Mouse (Mus musculus) forebrain, embryonic 14.5 days (tissue): ENCODE results near the gene Plk1. TPM values are rescaled to one million over a fixed set of nuclear protein-coding genes. Genes with fewer than 3 reads are reported as not detected.

Experiments used
- ATAC-seq: fragments of 200-750 bp; cut with Nextera tagmentation; 2 replicates; pipeline ENCODE4 v1.8.0; 2017; ENCODE audit warnings: mild to moderate bottlenecking, moderate library complexity
- DNase-seq: peaks from one replicate; pipeline ENCODE4 v3.0.0-alpha.2; 2015; ENCODE audit warnings: low spot score
- H3K27ac ChIP-seq: fragments of 300-500 bp; sonication (generic); 2 replicates; pipeline ENCODE4 v1.5.1; 2014; ENCODE audit warnings: low read depth, mild to moderate bottlenecking, control low read depth, low read length, moderate library complexity
- H3K27me3 ChIP-seq: fragments of 300-500 bp; sonication (generic); replicated peaks from 2 replicates; pipeline ENCODE4 v1.6.1; 2014; ENCODE audit warnings: low read length, control low read depth, mixed read lengths; ENCODE audit not compliant: control insufficient read depth, insufficient read depth
- H3K36me3 ChIP-seq: fragments of 300-500 bp; sonication (generic); 2 replicates; pipeline ENCODE4 v1.6.1; 2014; ENCODE audit warnings: low read length, control low read depth; ENCODE audit not compliant: control insufficient read depth, insufficient read depth
- H3K4me1 ChIP-seq: fragments of 300-500 bp; sonication (generic); 2 replicates; pipeline ENCODE4 v1.6.1; 2014; ENCODE audit warnings: antibody characterized with exemption, low read length, control low read depth; ENCODE audit not compliant: control insufficient read depth, insufficient read depth
- H3K4me2 ChIP-seq: fragments of 300-500 bp; sonication (generic); 2 replicates; pipeline ENCODE4 v1.6.1; 2014; ENCODE audit warnings: mild to moderate bottlenecking, control low read depth, low read length
- H3K4me3 ChIP-seq: fragments of 300-500 bp; sonication (generic); 2 replicates; pipeline ENCODE4 v1.5.1; 2014; ENCODE audit warnings: low read depth, low read length, control low read depth
- H3K9ac ChIP-seq: fragments of 300-500 bp; sonication (generic); 2 replicates; pipeline ENCODE4 v1.6.1; 2014; ENCODE audit warnings: mild to moderate bottlenecking, low read length, control low read depth, moderate library complexity
- H3K9me3 ChIP-seq: fragments of 300-500 bp; sonication (generic); replicated peaks from 2 replicates; pipeline ENCODE4 v1.6.1; 2016; ENCODE audit warnings: low read length, control low read depth, mixed read lengths; ENCODE audit not compliant: control insufficient read depth
- WGBS: fragments of 180-500 bp; shearing (Covaris S2); extraction: QIAGEN DNeasy Blood & Tissue Kit; methylation state at CpG from one replicate; pipeline ENCODE4 v1.1.7; 2014; 5-methylcytosine and 5-hydroxymethylcytosine counted together
- polyA plus RNA-seq: library from polyadenylated mRNA; unstranded; fragments of >200 nt; fragmentation: Nextera tagmentation; extraction: Ambion mirVana; gene quantifications from 2 replicates; pipeline ENCODE4 v1.2.1, GENCODE M21; 2014

The Plk1 gene
- 47.7 and 48.4 TPM in 2 replicates for polyA plus RNA-seq

DNA sequence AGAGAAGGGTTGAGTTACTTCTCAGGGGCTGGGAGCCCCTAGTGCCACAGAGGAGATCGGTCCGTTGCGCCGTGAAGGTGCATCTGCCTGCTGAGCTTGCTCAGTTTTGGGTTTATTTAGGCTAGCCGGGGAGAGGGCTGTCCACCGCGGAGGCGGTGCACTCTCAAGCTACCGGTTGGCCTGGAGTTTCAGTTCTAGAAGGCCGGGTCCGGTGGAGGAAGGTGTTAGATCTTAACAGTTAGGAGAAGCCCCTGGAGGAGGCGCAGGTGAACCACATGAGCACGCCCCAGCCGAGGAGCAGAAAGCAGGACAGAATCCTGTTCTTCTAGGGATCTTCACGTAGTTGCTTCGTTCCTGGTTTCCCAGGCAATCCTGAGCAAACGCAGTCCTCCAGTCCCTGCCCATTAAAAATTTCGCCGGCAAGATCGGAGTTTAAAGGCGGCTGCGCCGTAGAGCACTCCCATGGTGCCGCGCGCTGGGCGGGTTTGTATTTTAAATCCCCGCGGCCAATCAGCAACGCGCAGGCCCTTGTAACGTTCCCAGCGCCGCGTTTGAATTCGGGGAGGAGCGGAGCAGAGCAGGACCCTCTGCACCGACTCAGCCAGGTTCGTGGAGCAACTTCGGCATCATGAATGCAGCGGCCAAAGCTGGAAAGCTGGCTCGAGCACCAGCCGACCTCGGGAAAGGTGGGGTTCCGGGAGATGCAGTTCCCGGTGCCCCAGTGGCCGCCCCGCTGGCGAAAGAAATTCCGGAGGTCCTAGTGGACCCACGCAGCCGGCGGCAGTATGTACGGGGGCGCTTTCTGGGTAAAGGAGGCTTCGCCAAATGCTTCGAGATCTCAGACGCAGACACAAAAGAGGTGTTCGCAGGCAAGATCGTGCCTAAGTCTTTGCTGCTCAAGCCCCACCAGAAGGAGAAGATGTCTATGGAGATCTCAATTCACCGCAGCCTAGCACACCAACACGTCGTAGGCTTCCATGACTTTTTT lies at the start of gene Plk1:
Plk1 (plus strand) TSS at position 525 of the 988 bp plus-strand sequence.
- H3K9me3 ChIP-seq: no peaks in the 10 kb centered on the region
- peak within 1 kb of the TSS; percentile 79 for H3K9ac ChIP-seq
- H3K27me3 ChIP-seq: no peaks in the 10 kb centered on the region
- H3K4me1 ChIP-seq: peaks cover 18% of the 10 kb centered on the region
- DNase-seq (peak; percentile 94), ATAC-seq (peak; percentile 96)
- under 1% methylated on average over 63 of the region's 63 CpGs for WGBS
- H3K36me3 ChIP-seq: peaks cover 30% of the 10 kb centered on the region
- peak within 1 kb of the TSS; percentile 92 for H3K4me2 ChIP-seq
- H3K27ac ChIP-seq: peak within 1 kb of the TSS; percentile 84
- peak within 1 kb of the TSS; percentile 58 for H3K4me3 ChIP-seq

DNA sequence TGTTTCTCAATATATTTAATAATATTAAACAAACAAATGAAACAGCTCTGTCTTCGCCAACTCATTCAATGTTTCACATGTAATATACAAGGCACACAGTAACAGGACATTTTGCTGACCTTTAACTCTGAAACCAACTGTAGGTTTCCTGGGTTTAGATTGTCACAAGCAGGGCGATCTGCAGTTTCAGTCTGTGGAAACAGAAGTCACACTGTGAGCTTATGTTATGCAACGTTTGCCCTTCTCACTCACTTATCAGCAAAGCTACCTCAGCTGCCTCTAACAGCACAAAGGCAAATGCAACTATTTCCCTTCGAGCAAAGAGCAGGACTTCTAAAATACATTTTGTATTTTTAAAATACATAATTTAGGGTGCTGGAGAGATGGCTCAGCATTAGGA lies 35.7 kb upstream of the Plk1 start:
- Histone ChIP-seq H3K36me3 (peaks cover 61% of the 10 kb centered on the region), H3K9ac (no peak overlapping the region), H3K4me3 (no peak overlapping the region), H3K27me3 (no peaks in the 10 kb centered on the region), H3K9me3 (no peaks in the 10 kb centered on the region), H3K4me2 (no peak overlapping the region), H3K4me1 (no peaks in the 10 kb centered on the region), H3K27ac (no peak overlapping the region)
- no peak for ATAC-seq
- DNase-seq: no peak
- 92% methylated on average over 4 of the region's 4 CpGs for WGBS

DNA sequence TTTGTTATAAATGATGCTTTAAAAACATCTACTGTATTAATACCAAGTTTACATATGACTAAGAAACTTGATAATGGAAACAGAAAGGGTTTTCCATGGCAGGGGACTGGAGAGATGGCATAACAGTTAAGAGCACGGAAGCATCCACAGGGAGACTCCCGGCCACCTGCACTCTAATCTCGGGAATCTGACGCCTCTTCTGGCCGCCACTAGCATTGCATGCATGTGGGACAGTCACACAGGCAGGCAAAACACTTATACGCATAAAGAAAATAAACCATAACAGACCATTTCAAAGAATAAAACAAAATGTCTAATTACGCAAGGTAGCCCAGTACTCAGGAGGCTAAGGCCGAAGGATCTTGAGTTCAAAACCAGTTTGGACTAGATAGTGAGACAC lies 33.6 kb upstream of the Plk1 start:
- Histone ChIP-seq H3K36me3 (peaks cover 58% of the 10 kb centered on the region), H3K27me3 (no peaks in the 10 kb centered on the region), H3K4me1 (no peaks in the 10 kb centered on the region), H3K4me3 (no peak overlapping the region), H3K9ac (no peak overlapping the region), H3K4me2 (no peak overlapping the region), H3K27ac (no peak overlapping the region), H3K9me3 (no peaks in the 10 kb centered on the region)
- 71% methylated on average over 8 of the region's 8 CpGs for WGBS
- no peak for ATAC-seq
- DNase-seq: no peak

DNA sequence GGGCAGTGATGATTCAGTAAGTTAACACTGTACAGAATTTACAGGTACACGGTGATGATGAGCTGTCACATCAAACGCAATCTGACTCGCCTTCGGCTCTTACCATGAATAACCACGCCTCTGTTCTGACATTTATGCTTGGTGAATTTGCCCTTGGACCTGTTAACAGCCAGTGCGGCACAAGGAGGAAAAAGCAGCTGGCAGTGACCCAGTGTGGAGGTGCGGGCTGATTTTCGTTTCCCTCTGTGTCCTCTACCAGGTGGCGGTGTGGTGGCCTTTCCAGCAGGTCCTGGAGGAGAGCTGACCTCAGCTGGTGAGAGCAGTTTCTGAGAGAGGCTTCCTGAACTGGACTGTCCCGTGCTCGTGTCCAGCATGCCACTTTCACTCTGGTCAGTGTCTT lies 32.3 kb upstream of the Plk1 start:
- no peaks in the 10 kb centered on the region for H3K9me3 ChIP-seq
- peaks cover 50% of the 10 kb centered on the region for H3K36me3 ChIP-seq
- H3K27ac ChIP-seq: no peak overlapping the region
- H3K4me3 ChIP-seq: no peak overlapping the region
- peaks cover 3% of the 10 kb centered on the region; the same call in 1 of the 2 replicates for H3K4me1 ChIP-seq
- ATAC-seq (no peak), DNase-seq (no peak)
- H3K4me2 ChIP-seq: no peak overlapping the region
- H3K27me3 ChIP-seq: no peaks in the 10 kb centered on the region
- no peak overlapping the region for H3K9ac ChIP-seq
- 94% methylated on average over 11 of the region's 11 CpGs for WGBS

GRCm38 (mm10) chr7:122131834-122132233 lies 27.4 kb upstream of the Plk1 start:
- DNase-seq (no peak), ATAC-seq (no peak)
- Histone ChIP-seq H3K27ac (no peak overlapping the region), H3K9me3 (no peaks in the 10 kb centered on the region), H3K36me3 (peaks cover 32% of the 10 kb centered on the region), H3K4me2 (peak overlapping the region; percentile 71), H3K27me3 (no peaks in the 10 kb centered on the region), H3K9ac (peak overlapping the region; percentile 64; the same call in 1 of the 2 replicates), H3K4me1 (peaks cover 12% of the 10 kb centered on the region), H3K4me3 (peak overlapping the region; percentile 46)

DNA sequence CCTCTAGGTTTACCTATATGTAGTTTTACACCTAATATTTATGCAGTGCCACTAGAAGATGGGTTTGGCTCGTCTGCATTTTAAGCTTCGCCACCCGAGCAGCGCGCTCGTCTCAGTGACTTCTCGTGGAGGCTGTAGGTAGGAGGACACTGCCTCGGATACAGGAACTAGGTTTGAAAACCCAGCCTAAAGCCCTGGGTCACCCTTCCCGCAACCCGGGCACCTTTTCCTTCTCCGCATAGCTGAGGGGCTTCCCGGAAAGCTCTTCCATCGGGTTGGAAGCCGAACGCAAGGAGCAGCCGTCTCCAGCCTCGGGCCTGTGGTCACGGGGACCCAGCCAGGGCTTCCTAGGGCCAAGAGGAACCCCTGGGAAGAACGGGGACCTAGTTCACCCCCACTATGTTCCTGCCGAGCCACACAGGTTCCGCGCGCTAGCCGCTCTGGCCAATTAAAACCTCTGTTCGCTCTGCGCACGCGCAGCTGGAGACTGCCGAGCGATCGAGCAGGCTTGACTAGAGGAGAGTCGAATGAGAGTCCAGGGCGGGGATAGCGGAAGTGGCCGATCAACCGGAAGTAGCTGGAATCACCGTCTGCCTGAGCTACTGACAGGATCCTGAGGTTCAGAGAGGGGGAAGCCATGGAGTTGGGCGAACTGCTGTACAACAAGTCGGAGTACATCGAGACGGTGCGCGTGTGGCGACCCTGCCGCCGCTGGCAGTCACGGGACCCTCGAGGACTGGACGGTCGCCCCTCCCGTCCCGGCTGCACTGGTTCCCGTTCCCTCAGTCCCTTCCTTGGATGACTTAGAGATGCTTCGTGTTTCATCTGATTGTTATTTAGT lies 26.5 kb upstream of the Plk1 start, which contains the start of the genes Palb2 and Dctn5:
Palb2 (minus strand) TSS at position 489 of the 841 bp plus-strand sequence.
Dctn5 (plus strand) TSS at position 545 of the 841 bp plus-strand sequence.
- H3K4me3 ChIP-seq: peak within 1 kb of the TSS; percentile 46
- DNase-seq (peak; percentile 98), ATAC-seq (peak; percentile 98)
- H3K4me2 ChIP-seq: peak within 1 kb of the TSS; percentile 71
- peaks cover 12% of the 10 kb centered on the region for H3K4me1 ChIP-seq
- peak within 1 kb of the TSS; percentile 64 for H3K9ac ChIP-seq
- H3K36me3 ChIP-seq: peaks cover 31% of the 10 kb centered on the region
- H3K9me3 ChIP-seq: no peaks in the 10 kb centered on the region
- under 1% methylated on average over 54 of the region's 54 CpGs for WGBS
- H3K27ac ChIP-seq: peak within 1 kb of the TSS; percentile 58; the same call in 1 of the 2 replicates
- H3K27me3 ChIP-seq: no peaks in the 10 kb centered on the region

DNA sequence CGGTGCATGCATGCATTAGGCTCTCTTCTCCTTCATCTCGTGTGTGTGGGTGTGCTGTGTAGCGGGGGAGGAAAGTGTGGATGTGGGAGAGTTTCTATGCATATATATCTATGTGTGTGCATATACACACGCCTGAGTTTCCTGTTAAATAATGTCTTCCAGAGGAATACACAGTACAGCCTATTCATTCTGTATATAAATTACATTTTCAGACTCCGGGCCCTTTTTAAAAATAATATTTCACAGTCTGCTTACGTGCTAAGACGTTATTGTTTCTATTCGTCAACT lies 26.0 kb upstream of the Plk1 start:
- H3K27ac ChIP-seq: no peak overlapping the region
- peak overlapping the region; percentile 64 for H3K9ac ChIP-seq
- H3K27me3 ChIP-seq: no peaks in the 10 kb centered on the region
- H3K4me2 ChIP-seq: peak overlapping the region; percentile 71
- no peak for DNase-seq
- no peaks in the 10 kb centered on the region for H3K9me3 ChIP-seq
- peaks cover 12% of the 10 kb centered on the region for H3K4me1 ChIP-seq
- H3K4me3 ChIP-seq: peak overlapping the region; percentile 46
- H3K36me3 ChIP-seq: peaks cover 33% of the 10 kb centered on the region
- WGBS: 23% methylated on average over 8 of the region's 8 CpGs
- peak; percentile 53; the same call in 1 of the 2 replicates for ATAC-seq

- 72% methylated on average over 10 of the region's 10 CpGs for WGBS
- ATAC-seq (no peak), DNase-seq (no peak)
- no peak overlapping the region for H3K9ac ChIP-seq
- no peaks in the 10 kb centered on the region for H3K9me3 ChIP-seq
- no peak overlapping the region for H3K4me3 ChIP-seq
- no peak overlapping the region for H3K27ac ChIP-seq
- no peak overlapping the region for H3K4me2 ChIP-seq
- H3K27me3 ChIP-seq: no peaks in the 10 kb centered on the region
- peaks cover 12% of the 10 kb centered on the region for H3K4me1 ChIP-seq
- peaks cover 50% of the 10 kb centered on the region for H3K36me3 ChIP-seq
Observed at GRCm38 (mm10) chr7:122135070-122135469, 24.2 kb upstream of the Plk1 start.
